Mouse (Mus musculus) E14TG2a.4 (cell line): ENCODE measurements around the gene Ggnbp2.

Experiments used
- CTCF ChIP-seq: conservative IDR thresholded peaks from 2 replicates; pipeline ENCODE4 v1.5.1; 2014; ENCODE audit warnings: low read length
- NANOG ChIP-seq: IDR thresholded peaks from 2 replicates; pipeline ENCODE4 v1.6.1; 2014; ENCODE audit warnings: borderline replicate concordance, low read length, mixed read lengths

DNA sequence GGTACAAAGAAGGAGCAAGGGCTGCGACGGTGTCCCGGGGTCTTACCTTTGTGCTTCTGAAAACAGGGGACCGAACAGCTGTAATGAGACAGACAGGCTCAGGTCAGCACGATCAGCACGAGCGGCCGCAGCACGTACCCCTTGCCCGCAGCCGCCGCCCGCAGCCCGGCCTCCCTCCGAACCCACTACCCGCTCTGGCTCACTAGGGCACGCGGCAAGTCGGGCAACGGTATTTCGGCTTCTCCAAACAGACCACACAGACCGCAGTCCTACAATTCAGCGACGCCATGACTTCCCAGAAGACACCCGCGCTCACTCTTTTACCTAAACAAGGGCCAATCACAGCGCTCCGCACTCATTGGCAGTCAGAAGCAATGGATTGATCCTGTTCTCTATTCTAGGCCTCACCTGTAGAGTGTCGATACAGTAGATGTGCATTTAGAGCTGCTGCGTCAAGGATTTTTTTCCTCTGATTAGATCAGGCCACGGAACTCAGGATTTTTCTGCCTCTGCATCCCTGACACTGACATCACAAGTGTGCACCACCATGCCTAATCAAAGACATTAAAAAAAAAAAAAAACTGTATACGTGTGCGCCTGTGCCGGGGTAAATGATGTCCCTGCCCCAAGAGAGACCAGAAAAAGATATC lies 45.6 kb upstream of the Ggnbp2 start, which contains the start of gene Znhit3:
- no peak for TF ChIP-seq CTCF
- TF ChIP-seq NANOG = peak; percentile 58; the same call in 1 of the 2 replicates
